Mouse (Mus musculus) MEL (cell line): ENCODE results near the gene Cwf19l1.

Experiments used
- CTCF ChIP-seq, 3 experiments: IDR thresholded peaks in 2 of 3; conservative IDR thresholded peaks in 1 of 3; 2 replicates each; pipeline ENCODE4 v1.5.1; 2011 to 2012; ENCODE audit warnings: low read length in 3 of 3, low read depth in 2 of 3, mild to moderate bottlenecking in 2 of 3, improper control_type of control experiment in 1 of 3, inconsistent platforms in 1 of 3, mixed read lengths in 1 of 3, moderate library complexity in 1 of 3; ENCODE audit not compliant: control insufficient read depth in 1 of 3, insufficient read depth in 1 of 3, poor library complexity in 1 of 3, severe bottlenecking in 1 of 3
- ETS1 ChIP-seq: IDR thresholded peaks from 2 replicates; pipeline ENCODE4 v1.6.1; 2012; ENCODE audit warnings: low read depth, mild to moderate bottlenecking, inconsistent platforms, low read length, improper control_type of control experiment, moderate library complexity
- GABPA ChIP-seq: IDR thresholded peaks from 2 replicates; pipeline ENCODE4 v1.6.1; 2012; ENCODE audit warnings: low read depth, mild to moderate bottlenecking, inconsistent platforms, low read length, improper control_type of control experiment, moderate library complexity
- GATA1 ChIP-seq: IDR thresholded peaks from 2 replicates; pipeline ENCODE4 v1.6.1; 2011; ENCODE audit warnings: low read depth, low read length, improper control_type of control experiment
- HCFC1 ChIP-seq: IDR thresholded peaks from 2 replicates; pipeline ENCODE4 v1.6.1; 2012; ENCODE audit warnings: low read depth, mild to moderate bottlenecking, inconsistent platforms, low read length, improper control_type of control experiment, moderate library complexity
- KAT2A ChIP-seq: conservative IDR thresholded peaks from 2 replicates; pipeline ENCODE4 v1.6.1; 2012; ENCODE audit warnings: low read depth, low read length, improper control_type of control experiment, inconsistent platforms
- NRF1 ChIP-seq: IDR thresholded peaks from 2 replicates; pipeline ENCODE4 v1.6.1; 2014; ENCODE audit warnings: low read depth, mild to moderate bottlenecking, inconsistent platforms, low read length, improper control_type of control experiment, moderate library complexity; ENCODE audit not compliant: poor library complexity, insufficient read depth, severe bottlenecking
- POLR2AphosphoS5 ChIP-seq: IDR thresholded peaks from 2 replicates; pipeline ENCODE4 v1.6.1; 2012; ENCODE audit warnings: low read depth, borderline replicate concordance, mild to moderate bottlenecking, inconsistent platforms, low read length, moderate library complexity, mixed read lengths
- RAD21 ChIP-seq: IDR thresholded peaks from 2 replicates; pipeline ENCODE4 v1.6.1; 2011; ENCODE audit warnings: mild to moderate bottlenecking, low read depth, low read length, improper control_type of control experiment
- SIN3A ChIP-seq: IDR thresholded peaks from 2 replicates; pipeline ENCODE4 v1.6.1; 2012; ENCODE audit warnings: low read length, improper control_type of control experiment, inconsistent platforms
- UBTF ChIP-seq: IDR thresholded peaks from 2 replicates; pipeline ENCODE4 v1.6.1; 2012; ENCODE audit warnings: low read depth, mild to moderate bottlenecking, inconsistent platforms, low read length, improper control_type of control experiment, moderate library complexity, borderline replicate concordance; ENCODE audit not compliant: insufficient read depth
- ZC3H11A ChIP-seq: IDR thresholded peaks from 2 replicates; pipeline ENCODE4 v1.6.1; 2012; ENCODE audit warnings: low read depth, mild to moderate bottlenecking, inconsistent platforms, low read length, improper control_type of control experiment
- ZMIZ1 ChIP-seq: IDR thresholded peaks from 2 replicates; pipeline ENCODE4 v1.6.1; 2012; ENCODE audit warnings: low read depth, mild to moderate bottlenecking, inconsistent platforms, low read length, improper control_type of control experiment, moderate library complexity

DNA sequence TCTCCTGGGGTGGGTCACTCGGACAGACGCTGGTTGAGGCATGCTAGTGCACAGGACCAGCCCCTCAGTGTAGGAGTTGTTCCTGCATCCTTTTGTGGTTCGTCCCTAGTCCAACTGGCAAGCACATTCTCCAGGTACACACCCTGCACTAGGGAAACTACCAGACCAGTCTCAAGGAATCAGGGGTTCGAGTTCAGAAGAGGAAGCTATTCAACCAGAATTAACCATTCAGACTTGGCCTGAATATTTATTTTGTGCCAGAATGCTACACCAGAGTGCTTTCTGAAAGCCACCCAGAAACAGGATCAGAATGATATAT is 65.8 kb downstream of the Cwf19l1 start:
- TF ChIP-seq NRF1 (no peak), UBTF (no peak), CTCF (IDR thresholded peaks at IDR 0.05 in 2 of 3, conservative IDR thresholded peaks at IDR 0.05 in 1 of 3; ENCODE audit: control insufficient read depth in 1 of 3, insufficient read depth in 1 of 3, low read depth in 2 of 3, low read length in 3 of 3, poor library complexity in 1 of 3, severe bottlenecking in 1 of 3) (no peak), GATA1 (no peak), GABPA (no peak), RAD21 (no peak), HCFC1 (no peak), KAT2A (no peak), ETS1 (no peak), SIN3A (no peak), ZMIZ1 (no peak), ZC3H11A (no peak), POLR2AphosphoS5 (no peak)
